Mouse (Mus musculus): Measurements from ENCODE around the gene Slc22a5.

DNA sequence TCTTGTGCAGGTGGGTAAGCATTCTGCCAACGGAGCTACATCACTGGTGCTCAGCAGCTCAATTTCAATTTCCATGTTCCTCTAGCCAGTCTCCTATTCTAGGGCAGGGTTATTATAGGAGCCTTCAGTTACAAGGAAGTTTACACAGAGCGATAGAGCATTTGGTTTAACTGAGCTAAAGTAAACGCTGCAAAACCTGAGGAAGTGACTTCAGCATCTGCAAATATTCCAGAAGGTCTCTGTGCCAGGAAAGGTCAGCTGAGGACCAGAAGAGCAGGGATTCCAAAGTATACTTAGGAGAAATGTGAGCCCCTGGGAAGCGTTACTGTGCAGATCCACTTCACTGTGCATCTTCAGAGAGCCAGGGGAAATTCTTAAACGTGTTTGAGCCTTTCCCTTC, 37.8 kb downstream of the Slc22a5 start:
- TF ChIP-seq CTCF (conservative IDR thresholded peaks at IDR 0.05; ENCODE audit: low read length) (no peak), NANOG (IDR thresholded peaks at IDR 0.05; ENCODE audit: borderline replicate concordance, low read length) (no peak)
